Mouse (Mus musculus) stomach, postnatal 0 days (tissue): Measurements from ENCODE around the gene Cby1. TPM values are rescaled to one million over a fixed set of nuclear protein-coding genes. Genes with fewer than 3 reads are reported as not detected.

Source experiments
- ATAC-seq: fragments of 200-750 bp; cut with Nextera tagmentation; 2 replicates; pipeline ENCODE4 v1.8.0; 2017; ENCODE audit not compliant: low FRiP score, low TSS enrichment
- DNase-seq: peaks from one replicate; pipeline ENCODE4 v3.0.0-alpha.2; 2016; ENCODE audit warnings: low spot score
- H3K27ac ChIP-seq: fragments of 300-500 bp; sonication (generic); replicated peaks from 2 replicates; pipeline ENCODE4 v1.5.1; 2014; ENCODE audit warnings: mild to moderate bottlenecking, control low read depth
- H3K27me3 ChIP-seq: fragments of 300-500 bp; sonication (generic); 2 replicates; pipeline ENCODE4 v1.6.1; 2014; ENCODE audit warnings: low read length; ENCODE audit not compliant: control insufficient read depth, insufficient read depth
- H3K36me3 ChIP-seq: fragments of 300-500 bp; sonication (generic); 2 replicates; pipeline ENCODE4 v1.6.1; 2014; ENCODE audit warnings: low read length, mixed read lengths; ENCODE audit not compliant: control insufficient read depth, insufficient read depth
- H3K4me1 ChIP-seq: fragments of 300-500 bp; sonication (generic); replicated peaks from 2 replicates; pipeline ENCODE4 v1.6.1; 2014; ENCODE audit warnings: antibody characterized with exemption; ENCODE audit not compliant: control insufficient read depth, insufficient read depth
- H3K4me2 ChIP-seq: fragments of 300-500 bp; sonication (generic); replicated peaks from 2 replicates; pipeline ENCODE4 v1.6.1; 2014; ENCODE audit warnings: low read depth, mild to moderate bottlenecking, control low read depth, moderate library complexity
- H3K4me3 ChIP-seq: fragments of 300-500 bp; sonication (generic); 2 replicates; pipeline ENCODE4 v1.5.1; 2014; ENCODE audit warnings: low read depth, low read length, control low read depth
- H3K9ac ChIP-seq: fragments of 300-500 bp; sonication (generic); 2 replicates; pipeline ENCODE4 v1.6.1; 2014; ENCODE audit warnings: mild to moderate bottlenecking, low read length, control low read depth, mixed read lengths
- H3K9me3 ChIP-seq: fragments of 300-500 bp; sonication (generic); 2 replicates; pipeline ENCODE4 v1.6.1; 2016; ENCODE audit warnings: low read length; ENCODE audit not compliant: control insufficient read depth
- CTCF ChIP-seq: IDR thresholded peaks from 2 replicates; pipeline ENCODE4 v1.5.1; 2016; ENCODE audit warnings: antibody characterized with exemption, low read depth, mild to moderate bottlenecking, moderate library complexity
- EP300 ChIP-seq: optimal IDR thresholded peaks from 2 replicates; pipeline ENCODE3; 2016; ENCODE audit warnings: antibody characterized with exemption
- WGBS: fragments of 180-500 bp; shearing (Covaris S2); extraction: QIAGEN DNeasy Blood & Tissue Kit; methylation state at CpG from one replicate; pipeline ENCODE4 v1.1.7; 2014; 5-methylcytosine and 5-hydroxymethylcytosine counted together
- polyA plus RNA-seq: library from polyadenylated mRNA; unstranded; fragments of >200 nt; fragmentation: Nextera tagmentation; extraction: Ambion mirVana; gene quantifications from 2 replicates; pipeline ENCODE4 v1.2.1, GENCODE M21; 2015

Gene Cby1
- polyA plus RNA-seq, 1 experiment from 2014 or later, result 31.2 TPM

DNA sequence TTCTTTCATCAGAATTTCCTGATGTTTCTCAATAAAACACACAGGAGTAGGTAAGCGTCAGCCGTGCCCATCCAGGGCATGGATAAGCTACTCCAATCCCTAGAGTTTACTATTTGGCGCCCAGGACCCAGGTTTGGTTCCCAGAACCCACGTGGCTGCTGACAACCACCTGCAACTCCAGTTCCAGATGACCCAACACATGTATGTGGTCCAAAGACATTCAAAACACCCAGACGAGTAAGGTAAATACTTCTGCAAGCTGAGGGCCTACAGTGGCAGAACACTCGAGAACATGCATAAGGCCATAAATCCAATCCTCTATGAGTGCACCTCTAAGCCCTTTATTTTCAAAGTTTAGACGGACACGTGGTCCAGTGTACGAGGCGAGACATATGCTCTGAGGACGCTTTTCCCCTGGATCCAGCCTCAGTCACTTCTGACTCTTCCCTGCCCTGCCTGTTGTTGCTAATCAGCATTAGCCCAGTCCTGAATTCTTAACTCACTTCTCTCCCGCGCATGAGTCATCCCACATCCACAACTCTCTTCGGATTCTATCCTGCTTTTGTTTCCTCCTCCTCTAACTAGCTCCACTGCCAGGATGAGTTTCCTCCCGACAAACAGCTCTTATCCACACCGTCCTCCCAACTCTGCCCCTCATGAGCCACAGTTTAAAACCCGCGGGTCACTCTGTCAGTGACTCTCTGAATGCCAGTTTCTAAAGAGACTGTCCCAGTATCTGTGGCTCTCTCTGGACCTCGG, 24.9 kb downstream of the Cby1 start:
- Histone ChIP-seq H3K9me3 (no peaks in the 10 kb centered on the region), H3K4me2 (peak overlapping the region; percentile 82), H3K4me3 (peak overlapping the region; percentile 14; the same call in 1 of the 2 replicates), H3K36me3 (no peaks in the 10 kb centered on the region), H3K9ac (peak overlapping the region; percentile 9; the same call in 1 of the 2 replicates), H3K27me3 (no peaks in the 10 kb centered on the region), H3K27ac (peak overlapping the region; percentile 56), H3K4me1 (peaks cover 22% of the 10 kb centered on the region)
- 0 out of 2 replicates have a peak, but pooled peaks have one; percentile 14 for ATAC-seq
- 43% methylated on average over 19 of the region's 19 CpGs for WGBS
- peak; percentile 46 for DNase-seq
- no peak for TF ChIP-seq EP300
- no peak for TF ChIP-seq CTCF

DNA sequence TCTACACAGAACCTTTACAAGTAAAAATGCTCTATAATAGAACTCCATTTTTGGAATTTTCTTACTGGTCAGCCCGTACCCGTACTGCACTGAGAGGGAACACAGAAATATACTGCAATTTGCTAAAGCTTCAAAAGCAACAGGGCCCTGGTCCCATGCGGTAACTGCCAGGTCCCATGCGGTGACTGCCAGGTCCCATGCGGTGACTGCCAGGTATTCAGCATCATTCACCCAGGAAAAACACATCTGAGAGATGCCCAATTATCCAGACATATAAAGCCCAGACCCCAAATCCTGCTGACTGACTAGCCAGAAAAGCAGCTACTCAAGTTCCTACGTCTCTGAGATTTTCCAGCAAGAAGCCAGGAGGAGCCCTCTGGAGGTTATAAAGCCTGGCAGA, 25.6 kb downstream of the Cby1 start:
- 80% methylated on average over 6 of the region's 6 CpGs for WGBS
- ATAC-seq (no peak), DNase-seq (no peak)
- Histone ChIP-seq H3K4me3 (peak overlapping the region; percentile 14; the same call in 1 of the 2 replicates), H3K36me3 (no peaks in the 10 kb centered on the region), H3K9ac (peak overlapping the region; percentile 90; the same call in 1 of the 2 replicates), H3K4me2 (peak overlapping the region; percentile 82), H3K9me3 (no peaks in the 10 kb centered on the region), H3K27me3 (no peaks in the 10 kb centered on the region), H3K27ac (0 out of 2 replicates have a peak overlapping the region, but pooled peaks have one; percentile 56), H3K4me1 (peaks cover 22% of the 10 kb centered on the region)
- TF ChIP-seq EP300, result no peak
- no peak; the same call in 1 of the 2 replicates for TF ChIP-seq CTCF

DNA sequence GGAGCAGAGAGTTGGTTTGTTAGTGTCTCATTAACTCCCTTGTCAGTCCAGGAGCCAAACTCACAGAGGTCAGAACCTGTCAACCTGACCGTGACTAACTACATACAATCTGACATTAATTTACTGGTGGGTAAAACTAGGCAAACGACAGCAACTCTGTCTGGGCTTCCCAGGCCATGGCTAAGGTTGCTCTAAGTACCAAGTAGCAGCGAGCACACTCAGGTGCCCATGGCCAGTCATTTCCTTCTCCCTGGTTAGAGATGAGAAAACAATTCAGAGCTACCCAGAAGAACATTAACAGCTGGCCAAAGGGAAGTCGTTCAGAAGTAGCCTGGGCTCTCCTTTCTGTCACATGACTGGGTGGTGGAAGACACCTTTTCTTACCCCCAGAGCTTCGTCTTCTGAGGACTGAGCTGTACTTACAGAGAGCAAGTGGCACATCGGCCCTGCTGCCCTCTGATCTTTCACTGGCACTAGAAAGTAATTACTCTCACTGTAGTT, 26.2 kb downstream of the Cby1 start:
- Histone ChIP-seq H3K27me3 (no peaks in the 10 kb centered on the region), H3K36me3 (no peaks in the 10 kb centered on the region), H3K9me3 (no peaks in the 10 kb centered on the region), H3K4me1 (peaks cover 22% of the 10 kb centered on the region), H3K9ac (peak overlapping the region; percentile 90), H3K4me3 (peak overlapping the region; percentile 88), H3K27ac (no peak overlapping the region; the same call in 1 of the 2 replicates), H3K4me2 (peak overlapping the region; percentile 82)
- TF ChIP-seq EP300 (no peak), CTCF (no peak)
- no peak for ATAC-seq
- WGBS, result 24% methylated on average over 6 of the region's 6 CpGs
- DNase-seq, result no peak

DNA sequence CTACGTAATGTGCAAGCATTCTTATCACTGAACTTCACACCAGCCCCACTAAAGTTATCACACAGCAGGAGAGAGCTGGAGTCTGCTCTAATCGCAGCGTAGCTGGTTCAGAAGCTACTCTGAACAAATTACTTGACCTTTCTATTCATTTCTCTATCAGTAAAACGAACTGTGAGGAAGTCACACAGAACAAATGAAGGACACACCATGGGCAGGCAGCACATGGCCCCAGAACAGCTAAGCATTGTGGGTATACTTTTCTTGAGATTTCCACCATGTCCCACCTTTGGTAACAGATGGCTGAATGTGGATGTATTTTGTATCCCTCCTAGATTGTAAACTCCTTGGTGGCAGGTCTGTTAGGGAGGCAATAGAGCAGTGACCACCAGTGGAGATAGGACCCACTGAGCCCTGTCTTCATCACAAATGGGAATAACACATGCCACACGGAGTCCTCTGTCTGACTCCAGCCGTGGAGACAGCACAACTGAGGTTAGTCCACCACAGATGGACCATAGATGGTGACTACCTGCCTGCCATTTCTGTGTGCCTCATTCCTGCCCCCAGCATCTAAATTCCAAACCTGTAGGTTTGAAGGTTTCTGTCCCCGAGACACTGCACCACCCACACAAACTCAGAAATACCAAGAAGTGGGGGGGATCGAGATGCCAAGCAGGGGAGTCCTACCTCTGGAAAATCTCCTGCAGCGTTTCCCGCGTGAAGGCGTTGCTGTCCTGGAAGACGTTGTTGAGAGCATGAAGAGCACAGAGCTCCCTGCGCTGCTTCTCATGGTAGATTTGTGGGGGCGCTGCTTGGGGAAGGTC, 27.3 kb downstream of the Cby1 start:
- ATAC-seq (no peak), DNase-seq (no peak)
- H3K4me3 ChIP-seq, result peak overlapping the region; percentile 88
- TF ChIP-seq CTCF (no peak), EP300 (no peak)
- peak overlapping the region; percentile 82 for H3K4me2 ChIP-seq
- no peaks in the 10 kb centered on the region for H3K36me3 ChIP-seq
- H3K4me1 ChIP-seq, result peaks cover 22% of the 10 kb centered on the region
- H3K9ac ChIP-seq, result peak overlapping the region; percentile 90
- no peaks in the 10 kb centered on the region for H3K9me3 ChIP-seq
- no peak overlapping the region for H3K27ac ChIP-seq
- H3K27me3 ChIP-seq, result no peaks in the 10 kb centered on the region
- WGBS, result 6% methylated on average over 15 of the region's 15 CpGs

DNA sequence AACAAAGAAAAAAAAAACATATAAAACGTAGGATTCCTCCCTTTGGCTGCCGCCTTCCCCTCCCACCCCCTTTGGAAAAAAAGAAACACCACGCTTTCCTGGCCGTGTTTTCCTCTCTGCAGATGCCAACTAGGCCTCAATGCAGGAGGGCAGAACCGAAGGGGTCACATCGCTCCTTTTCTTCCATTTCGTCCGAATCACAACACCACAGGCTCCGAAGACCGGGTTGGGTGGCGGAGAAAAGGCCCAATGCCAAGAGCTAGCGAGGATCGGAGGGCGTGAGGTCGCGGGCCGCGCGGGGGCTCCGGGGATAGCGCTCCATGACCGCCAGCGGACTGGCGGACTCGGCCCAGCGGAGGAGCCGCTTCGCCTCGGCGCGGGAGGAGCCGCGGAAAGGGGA, 28.2 kb downstream of the Cby1 start:
- no peaks in the 10 kb centered on the region for H3K27me3 ChIP-seq
- H3K36me3 ChIP-seq, result no peaks in the 10 kb centered on the region
- TF ChIP-seq CTCF (no peak), EP300 (no peak)
- no peak for ATAC-seq
- no peak for DNase-seq
- peak overlapping the region; percentile 88 for H3K4me3 ChIP-seq
- under 1% methylated on average over 21 of the region's 33 CpGs for WGBS
- peak overlapping the region; percentile 82 for H3K4me2 ChIP-seq
- no peaks in the 10 kb centered on the region for H3K9me3 ChIP-seq
- H3K27ac ChIP-seq, result peak overlapping the region; percentile 96
- peak overlapping the region; percentile 90 for H3K9ac ChIP-seq
- H3K4me1 ChIP-seq, result peaks cover 22% of the 10 kb centered on the region
